Mouse (Mus musculus): ENCODE data around the gene Rps6kl1. TPM values are rescaled to one million over a fixed set of nuclear protein-coding genes. Genes with fewer than 3 reads are reported as not detected.

Gene Rps6kl1
- polyA plus RNA-seq (2014; fragmentation: Illumina TruSeq; extraction: RNeasy Lipid Tissue Mini Kit (QIAGEN cat#74804); ENCODE audit: low replicate concordance): not detected

DNA sequence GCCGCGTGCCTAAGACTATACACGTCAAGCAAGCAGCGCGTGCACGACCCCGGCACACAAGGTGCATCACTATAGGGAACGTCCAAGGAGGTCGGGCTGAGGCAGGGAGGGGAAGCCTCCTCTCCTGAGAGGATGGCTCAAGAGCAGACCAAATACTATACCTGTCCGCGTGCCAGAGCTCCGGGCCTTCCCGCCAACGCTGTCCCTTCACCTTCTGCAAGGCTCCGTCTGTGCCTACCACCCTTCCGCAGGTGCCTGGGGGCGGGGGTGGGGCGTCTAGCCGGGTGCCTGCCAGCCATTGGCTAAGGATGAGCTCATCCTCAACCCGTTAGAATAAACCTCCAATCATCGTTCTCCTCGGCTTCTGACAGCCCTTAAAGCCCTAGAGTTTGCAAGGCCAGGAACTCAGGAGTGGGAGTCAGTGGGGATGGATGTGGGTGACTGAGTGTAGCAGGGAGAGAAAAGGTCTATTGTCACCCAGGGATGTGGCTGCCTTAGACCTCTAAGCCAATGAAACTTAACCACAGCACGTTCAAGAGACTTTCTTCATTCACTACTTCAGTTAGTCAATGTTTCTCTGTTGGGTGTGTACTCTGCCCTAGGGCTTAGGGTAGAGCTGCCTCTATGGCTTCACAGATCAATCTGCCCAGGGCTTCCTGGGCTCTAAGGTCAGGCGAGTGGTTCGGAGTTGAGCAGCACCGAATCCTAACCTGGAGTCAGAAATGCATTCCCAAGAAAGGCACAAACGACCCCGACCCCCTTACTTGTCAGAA, at the start of gene Rps6kl1:
TSS of gene Rps6kl1 (minus strand) at position 263 of the 773 bp plus-strand sequence.

DNA sequence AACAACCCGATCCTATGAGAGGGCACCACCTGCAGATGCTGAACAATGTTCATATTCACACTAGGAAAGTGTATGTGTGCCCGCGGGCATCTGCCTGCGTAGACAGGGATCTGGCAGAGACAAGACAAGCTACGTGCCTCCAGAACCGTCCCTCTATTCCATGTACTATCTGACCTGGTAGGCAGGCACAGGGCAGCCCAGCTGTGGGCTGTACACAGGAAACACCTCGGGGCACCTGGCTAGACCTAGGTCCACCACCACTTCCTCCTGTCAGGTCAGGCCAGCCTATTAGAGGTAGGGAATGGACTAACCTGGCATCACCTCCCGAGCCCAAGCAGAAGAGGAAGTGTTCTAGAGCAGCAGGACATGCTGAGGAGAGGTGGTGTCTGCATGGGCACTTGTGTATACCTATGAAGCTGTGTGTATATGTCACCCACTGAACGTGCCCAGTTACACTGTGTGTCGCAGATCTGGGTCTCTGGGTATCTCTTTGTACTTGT, 26.7 kb upstream of the Rps6kl1 start, which contains the start of gene Pgf:
TSS of gene Pgf (minus strand) at position 51 of the 500 bp plus-strand sequence.

DNA sequence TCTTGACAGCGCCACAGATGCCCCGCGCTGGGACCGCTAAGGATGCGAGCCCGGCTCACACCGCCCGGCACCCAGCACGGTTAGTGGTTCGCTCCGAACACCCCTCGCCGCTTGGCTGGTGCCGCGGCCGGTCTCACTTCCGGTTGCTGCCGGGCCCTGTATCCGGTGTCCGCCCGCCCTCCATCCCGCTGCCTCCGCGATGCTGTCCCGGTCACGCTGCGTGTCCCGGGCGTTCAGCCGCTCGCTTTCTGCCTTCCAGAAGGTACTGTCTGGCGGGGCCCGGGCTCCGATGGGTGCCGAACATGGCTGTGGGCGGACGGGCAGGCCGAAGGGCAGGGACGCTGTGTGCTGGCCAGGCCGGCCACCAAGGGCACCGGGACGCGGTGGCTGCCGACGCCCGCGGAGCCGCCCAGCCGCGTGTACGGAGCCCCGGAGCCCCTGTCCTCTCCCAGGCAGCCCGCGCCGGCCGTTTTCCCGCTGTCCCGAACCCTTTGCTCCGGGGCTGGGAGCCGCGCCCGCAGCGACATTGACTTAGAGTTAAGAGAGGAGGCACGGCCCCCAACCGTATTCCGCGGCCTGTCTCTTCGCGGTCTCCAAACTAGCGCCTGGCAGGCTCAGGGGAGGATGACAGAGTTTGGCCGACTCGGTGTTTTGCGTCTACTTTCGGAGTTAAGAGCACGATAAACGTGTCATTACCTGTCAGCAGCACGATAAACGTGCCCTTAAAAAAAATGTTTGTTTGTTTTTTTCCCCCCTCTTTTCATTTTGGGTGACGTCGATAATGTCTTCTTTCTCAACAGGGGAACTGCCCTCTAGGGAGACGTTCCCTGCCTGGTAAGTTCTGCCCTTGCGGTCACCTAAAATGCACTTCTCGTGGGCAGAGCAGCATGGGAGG, 40.1 kb downstream of the Rps6kl1 start, which contains the start of the genes Prox2 and Dlst:
TSS of gene Prox2 (minus strand) at position 62 of the 895 bp plus-strand sequence.
TSS of gene Dlst (plus strand) at position 136 of the 895 bp plus-strand sequence.

Other genes starting within 250 kb of the Rps6kl1 start
- 81.7 TPM for gene Fcf1, start 180.4 kb downstream of the Rps6kl1 start, polyA plus RNA-seq (2014; fragmentation: Illumina TruSeq; extraction: RNeasy Lipid Tissue Mini Kit (QIAGEN cat#74804); ENCODE audit: low replicate concordance)
- gene Arel1, start 180.4 kb downstream of the Rps6kl1 start, polyA plus RNA-seq (2014; fragmentation: Illumina TruSeq; extraction: RNeasy Lipid Tissue Mini Kit (QIAGEN cat#74804); ENCODE audit: low replicate concordance): 19.0 TPM
- gene Ylpm1, start 154.9 kb downstream of the Rps6kl1 start, polyA plus RNA-seq (2014; fragmentation: Illumina TruSeq; extraction: RNeasy Lipid Tissue Mini Kit (QIAGEN cat#74804); ENCODE audit: low replicate concordance): 37.5 TPM
- gene Prox2, start 40.5 kb downstream of the Rps6kl1 start, polyA plus RNA-seq (2014; fragmentation: Illumina TruSeq; extraction: RNeasy Lipid Tissue Mini Kit (QIAGEN cat#74804); ENCODE audit: low replicate concordance): 0.19 TPM
- gene Dlst, start 40.4 kb downstream of the Rps6kl1 start, polyA plus RNA-seq (2014; fragmentation: Illumina TruSeq; extraction: RNeasy Lipid Tissue Mini Kit (QIAGEN cat#74804); ENCODE audit: low replicate concordance): 427 TPM
- not detected for gene Pgf, start 26.5 kb upstream of the Rps6kl1 start, polyA plus RNA-seq (2014; fragmentation: Illumina TruSeq; extraction: RNeasy Lipid Tissue Mini Kit (QIAGEN cat#74804); ENCODE audit: low replicate concordance)
- gene Eif2b2, start 68.2 kb upstream of the Rps6kl1 start, polyA plus RNA-seq (2014; fragmentation: Illumina TruSeq; extraction: RNeasy Lipid Tissue Mini Kit (QIAGEN cat#74804); ENCODE audit: low replicate concordance): 1.0 TPM
- 6.8 TPM for gene Mlh3, start 119.3 kb upstream of the Rps6kl1 start, polyA plus RNA-seq (2014; fragmentation: Illumina TruSeq; extraction: RNeasy Lipid Tissue Mini Kit (QIAGEN cat#74804); ENCODE audit: low replicate concordance)
- gene Acyp1, start 137.2 kb upstream of the Rps6kl1 start, polyA plus RNA-seq (2014; fragmentation: Illumina TruSeq; extraction: RNeasy Lipid Tissue Mini Kit (QIAGEN cat#74804); ENCODE audit: low replicate concordance): 13.5 TPM
- gene Zc2hc1c, start 137.3 kb upstream of the Rps6kl1 start, polyA plus RNA-seq (2014; fragmentation: Illumina TruSeq; extraction: RNeasy Lipid Tissue Mini Kit (QIAGEN cat#74804); ENCODE audit: low replicate concordance): 0.19 TPM
- gene Nek9, start 188.1 kb upstream of the Rps6kl1 start, polyA plus RNA-seq (2014; fragmentation: Illumina TruSeq; extraction: RNeasy Lipid Tissue Mini Kit (QIAGEN cat#74804); ENCODE audit: low replicate concordance): 26.3 TPM
- gene Tmed10, start 223.6 kb upstream of the Rps6kl1 start, polyA plus RNA-seq (2014; fragmentation: Illumina TruSeq; extraction: RNeasy Lipid Tissue Mini Kit (QIAGEN cat#74804); ENCODE audit: low replicate concordance): 201 TPM

Measured in small intestine, adult 10 weeks (tissue).